Mouse (Mus musculus): ENCODE data around the gene Ppp2r5a. TPM values are rescaled to one million over a fixed set of nuclear protein-coding genes. Genes with fewer than 3 reads are reported as not detected.
"Not testable (repeated sequence)": the region's sequence is repeated elsewhere in the genome, so short reads cannot be mapped to it uniquely, and the experiment has no call there.

Ppp2r5a gene
- polyA plus RNA-seq, 1 experiment, result 14.2 TPM

GRCm38 (mm10) chr1:191425884-191426283 lies 22.8 kb upstream of the Ppp2r5a start:
- no peak for TF ChIP-seq POLR2A (IDR thresholded peaks at IDR 0.05; ENCODE audit: control insufficient read depth, low read depth, low read length)
- no peak for TF ChIP-seq CTCF (IDR thresholded peaks at IDR 0.05; ENCODE audit: control insufficient read depth, insufficient read depth, insufficient replicate concordance, low read depth, low read length)
- Histone ChIP-seq H3K27ac (ENCODE audit: control insufficient read depth, insufficient read depth, low read depth, low read length) (no peak overlapping the region), H3K4me1 (ENCODE audit: control insufficient read depth, insufficient read depth, low read length) (no peaks in the 10 kb centered on the region), H3K4me3 (ENCODE audit: control insufficient read depth, low read depth, low read length) (no peak overlapping the region), H3K27me3 (ENCODE audit: control insufficient read depth, insufficient read depth, low read length) (no peaks in the 10 kb centered on the region), H3K36me3 (ENCODE audit: control insufficient read depth, insufficient read depth, low read length) (no peaks in the 10 kb centered on the region)

GRCm38 (mm10) chr1:191423201-191423600 lies 20.1 kb upstream of the Ppp2r5a start:
- TF ChIP-seq POLR2A (IDR thresholded peaks at IDR 0.05; ENCODE audit: control insufficient read depth, low read depth, low read length), result no peak
- Histone ChIP-seq H3K4me1 (ENCODE audit: control insufficient read depth, insufficient read depth, low read length) (no peaks in the 10 kb centered on the region; the same call in 1 of the 2 replicates), H3K4me3 (ENCODE audit: control insufficient read depth, low read depth, low read length) (no peak overlapping the region), H3K27me3 (ENCODE audit: control insufficient read depth, insufficient read depth, low read length) (no peaks in the 10 kb centered on the region), H3K27ac (ENCODE audit: control insufficient read depth, insufficient read depth, low read depth, low read length) (no peak overlapping the region), H3K36me3 (ENCODE audit: control insufficient read depth, insufficient read depth, low read length) (no peaks in the 10 kb centered on the region)

GRCm38 (mm10) chr1:191422714-191423113 lies 19.6 kb upstream of the Ppp2r5a start:
- not testable (repeated sequence) for H3K36me3 ChIP-seq (ENCODE audit: control insufficient read depth, insufficient read depth, low read length); H3K27ac ChIP-seq (ENCODE audit: control insufficient read depth, insufficient read depth, low read depth, low read length); H3K4me1 ChIP-seq (ENCODE audit: control insufficient read depth, insufficient read depth, low read length); H3K27me3 ChIP-seq (ENCODE audit: control insufficient read depth, insufficient read depth, low read length); H3K4me3 ChIP-seq (ENCODE audit: control insufficient read depth, low read depth, low read length)

- H3K4me1 ChIP-seq (ENCODE audit: control insufficient read depth, insufficient read depth, low read length), result no peaks in the 10 kb centered on the region; the same call in 1 of the 2 replicates
- no peak overlapping the region for H3K27ac ChIP-seq (ENCODE audit: control insufficient read depth, insufficient read depth, low read depth, low read length)
- no peaks in the 10 kb centered on the region for H3K36me3 ChIP-seq (ENCODE audit: control insufficient read depth, insufficient read depth, low read length)
- TF ChIP-seq POLR2A (IDR thresholded peaks at IDR 0.05; ENCODE audit: control insufficient read depth, low read depth, low read length), result no peak
- TF ChIP-seq CTCF (IDR thresholded peaks at IDR 0.05; ENCODE audit: control insufficient read depth, insufficient read depth, insufficient replicate concordance, low read depth, low read length), result no peak
- H3K4me3 ChIP-seq (ENCODE audit: control insufficient read depth, low read depth, low read length), result no peak overlapping the region
- H3K27me3 ChIP-seq (ENCODE audit: control insufficient read depth, insufficient read depth, low read length), result no peaks in the 10 kb centered on the region
These were observed 19.1 kb upstream of the Ppp2r5a start for GRCm38 (mm10) chr1:191422164-191422563.

- no peaks in the 10 kb centered on the region; the same call in 1 of the 2 replicates for H3K4me1 ChIP-seq (ENCODE audit: control insufficient read depth, insufficient read depth, low read length)
- H3K27ac ChIP-seq (ENCODE audit: control insufficient read depth, insufficient read depth, low read depth, low read length), result no peak overlapping the region
- H3K4me3 ChIP-seq (ENCODE audit: control insufficient read depth, low read depth, low read length), result no peak overlapping the region
- no peak for TF ChIP-seq POLR2A (IDR thresholded peaks at IDR 0.05; ENCODE audit: control insufficient read depth, low read depth, low read length)
- no peak for TF ChIP-seq CTCF (IDR thresholded peaks at IDR 0.05; ENCODE audit: control insufficient read depth, insufficient read depth, insufficient replicate concordance, low read depth, low read length)
- no peaks in the 10 kb centered on the region for H3K36me3 ChIP-seq (ENCODE audit: control insufficient read depth, insufficient read depth, low read length)
- no peaks in the 10 kb centered on the region for H3K27me3 ChIP-seq (ENCODE audit: control insufficient read depth, insufficient read depth, low read length)
These were observed 18.4 kb upstream of the Ppp2r5a start for GRCm38 (mm10) chr1:191421426-191421999.

DNA sequence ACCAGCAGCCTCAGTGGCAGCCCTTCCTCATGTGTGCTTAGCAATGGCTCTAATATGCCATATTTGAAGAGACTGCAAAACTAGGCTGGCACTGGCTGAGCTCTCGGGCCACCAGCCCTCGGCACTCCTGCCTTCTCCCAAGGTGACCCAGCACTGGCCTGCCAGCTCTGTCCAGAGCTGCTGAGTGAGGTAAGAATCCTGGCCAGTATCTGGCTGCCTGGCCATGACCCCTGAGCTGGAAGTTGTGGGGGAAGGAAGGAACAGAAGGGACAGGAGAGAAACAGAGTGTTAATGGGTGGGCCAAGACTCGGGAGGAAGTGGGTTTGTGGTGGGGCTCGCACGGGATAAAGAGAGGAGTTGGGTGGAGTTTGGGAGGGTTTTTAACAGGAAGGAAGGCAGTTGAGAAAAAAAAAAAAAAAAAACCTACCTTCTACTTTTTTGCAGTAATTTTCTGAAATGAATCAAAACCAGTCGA lies 17.9 kb upstream of the Ppp2r5a start:
- Histone ChIP-seq H3K27me3 (ENCODE audit: control insufficient read depth, insufficient read depth, low read length) (no peaks in the 10 kb centered on the region), H3K4me3 (ENCODE audit: control insufficient read depth, low read depth, low read length) (no peak overlapping the region), H3K36me3 (ENCODE audit: control insufficient read depth, insufficient read depth, low read length) (no peaks in the 10 kb centered on the region), H3K27ac (ENCODE audit: control insufficient read depth, insufficient read depth, low read depth, low read length) (no peak overlapping the region), H3K4me1 (ENCODE audit: control insufficient read depth, insufficient read depth, low read length) (no peaks in the 10 kb centered on the region; the same call in 1 of the 2 replicates)
- TF ChIP-seq CTCF (IDR thresholded peaks at IDR 0.05; ENCODE audit: control insufficient read depth, insufficient read depth, insufficient replicate concordance, low read depth, low read length), result no peak
- TF ChIP-seq POLR2A (IDR thresholded peaks at IDR 0.05; ENCODE audit: control insufficient read depth, low read depth, low read length), result no peak

GRCm38 (mm10) chr1:191419991-191420751 lies 17.1 kb upstream of the Ppp2r5a start:
- TF ChIP-seq POLR2A (IDR thresholded peaks at IDR 0.05; ENCODE audit: control insufficient read depth, low read depth, low read length) (no peak), CTCF (IDR thresholded peaks at IDR 0.05; ENCODE audit: control insufficient read depth, insufficient read depth, insufficient replicate concordance, low read depth, low read length) (no peak)
- no peak overlapping the region for H3K4me3 ChIP-seq (ENCODE audit: control insufficient read depth, low read depth, low read length)
- H3K27me3 ChIP-seq (ENCODE audit: control insufficient read depth, insufficient read depth, low read length), result no peaks in the 10 kb centered on the region
- H3K4me1 ChIP-seq (ENCODE audit: control insufficient read depth, insufficient read depth, low read length), result no peaks in the 10 kb centered on the region; the same call in 1 of the 2 replicates
- H3K27ac ChIP-seq (ENCODE audit: control insufficient read depth, insufficient read depth, low read depth, low read length), result no peak overlapping the region
- H3K36me3 ChIP-seq (ENCODE audit: control insufficient read depth, insufficient read depth, low read length), result no peaks in the 10 kb centered on the region

Measured in testis, adult 2 months (tissue).